Mouse (Mus musculus): ENCODE results near the gene Slc32a1. TPM values are rescaled to one million over a fixed set of nuclear protein-coding genes. Genes with fewer than 3 reads are reported as not detected.

Slc32a1 gene
- polyA plus RNA-seq, 1 experiment from 2014 or later, result not detected

GRCm38 (mm10) chr2:158590495-158590894 is 20.1 kb upstream of the Slc32a1 start:
- no peaks in the 10 kb centered on the region for H3K27me3 ChIP-seq (ENCODE audit: control insufficient read depth, insufficient read depth, low read length)
- H3K9me3 ChIP-seq (ENCODE audit: control insufficient read depth, low read length), result no peaks in the 10 kb centered on the region
- DNase-seq (ENCODE audit: low spot score), result no peak
- H3K4me1 ChIP-seq (ENCODE audit: control insufficient read depth, insufficient read depth, low read length), result peaks cover 7% of the 10 kb centered on the region; the same call in 1 of the 2 replicates
- no peak for ATAC-seq (ENCODE audit: insufficient number of reproducible peaks, low FRiP score, low TSS enrichment, low read depth)
- H3K9ac ChIP-seq (ENCODE audit: low read length), result no peak overlapping the region
- no peak overlapping the region for H3K27ac ChIP-seq (replicated peaks; ENCODE audit: low read depth, low read length)
- no peak overlapping the region for H3K4me3 ChIP-seq (ENCODE audit: low read depth, low read length)
- 57% methylated on average over 3 of the region's 3 CpGs for WGBS
- H3K4me2 ChIP-seq (ENCODE audit: low read depth, severe bottlenecking), result no peak overlapping the region
- no peaks in the 10 kb centered on the region for H3K36me3 ChIP-seq (ENCODE audit: control insufficient read depth, insufficient read depth, low read length)

GRCm38 (mm10) chr2:158591286-158591685 is 19.3 kb upstream of the Slc32a1 start:
- H3K27me3 ChIP-seq (ENCODE audit: control insufficient read depth, insufficient read depth, low read length), result no peaks in the 10 kb centered on the region
- H3K9ac ChIP-seq (ENCODE audit: low read length), result no peak overlapping the region
- H3K27ac ChIP-seq (replicated peaks; ENCODE audit: low read depth, low read length), result no peak overlapping the region
- H3K4me3 ChIP-seq (ENCODE audit: low read depth, low read length), result no peak overlapping the region
- H3K9me3 ChIP-seq (ENCODE audit: control insufficient read depth, low read length), result no peaks in the 10 kb centered on the region
- no peak overlapping the region for H3K4me2 ChIP-seq (ENCODE audit: low read depth, severe bottlenecking)
- H3K4me1 ChIP-seq (ENCODE audit: control insufficient read depth, insufficient read depth, low read length), result peaks cover 7% of the 10 kb centered on the region; the same call in 1 of the 2 replicates
- WGBS, result 42% methylated on average over 5 of the region's 5 CpGs
- ATAC-seq (ENCODE audit: insufficient number of reproducible peaks, low FRiP score, low TSS enrichment, low read depth) (no peak), DNase-seq (ENCODE audit: low spot score) (no peak)
- H3K36me3 ChIP-seq (ENCODE audit: control insufficient read depth, insufficient read depth, low read length), result no peaks in the 10 kb centered on the region

GRCm38 (mm10) chr2:158593371-158593770 is 17.2 kb upstream of the Slc32a1 start:
- WGBS, result 85% methylated on average over 4 of the region's 4 CpGs
- no peak for DNase-seq (ENCODE audit: low spot score)
- Histone ChIP-seq H3K4me1 (ENCODE audit: control insufficient read depth, insufficient read depth, low read length) (peaks cover 7% of the 10 kb centered on the region; the same call in 1 of the 2 replicates), H3K9ac (ENCODE audit: low read length) (no peak overlapping the region), H3K9me3 (ENCODE audit: control insufficient read depth, low read length) (no peaks in the 10 kb centered on the region), H3K4me2 (ENCODE audit: low read depth, severe bottlenecking) (no peak overlapping the region), H3K36me3 (ENCODE audit: control insufficient read depth, insufficient read depth, low read length) (no peaks in the 10 kb centered on the region), H3K27ac (replicated peaks; ENCODE audit: low read depth, low read length) (no peak overlapping the region), H3K4me3 (ENCODE audit: low read depth, low read length) (no peak overlapping the region), H3K27me3 (ENCODE audit: control insufficient read depth, insufficient read depth, low read length) (peaks cover 3% of the 10 kb centered on the region; the same call in 1 of the 2 replicates)
- ATAC-seq (ENCODE audit: insufficient number of reproducible peaks, low FRiP score, low TSS enrichment, low read depth), result no peak

GRCm38 (mm10) chr2:158595103-158595502 is 15.5 kb upstream of the Slc32a1 start:
- no peaks in the 10 kb centered on the region for H3K36me3 ChIP-seq (ENCODE audit: control insufficient read depth, insufficient read depth, low read length)
- no peak overlapping the region for H3K9ac ChIP-seq (ENCODE audit: low read length)
- no peak overlapping the region for H3K27ac ChIP-seq (replicated peaks; ENCODE audit: low read depth, low read length)
- H3K4me3 ChIP-seq (ENCODE audit: low read depth, low read length), result no peak overlapping the region
- H3K9me3 ChIP-seq (ENCODE audit: control insufficient read depth, low read length), result no peaks in the 10 kb centered on the region
- H3K4me1 ChIP-seq (ENCODE audit: control insufficient read depth, insufficient read depth, low read length), result peaks cover 7% of the 10 kb centered on the region; the same call in 1 of the 2 replicates
- H3K27me3 ChIP-seq (ENCODE audit: control insufficient read depth, insufficient read depth, low read length), result peaks cover 3% of the 10 kb centered on the region; the same call in 1 of the 2 replicates
- no peak overlapping the region for H3K4me2 ChIP-seq (ENCODE audit: low read depth, severe bottlenecking)
- DNase-seq (ENCODE audit: low spot score), result peak; percentile 81
- ATAC-seq (ENCODE audit: insufficient number of reproducible peaks, low FRiP score, low TSS enrichment, low read depth), result no peak
- WGBS, result 1% methylated on average over 12 of the region's 12 CpGs

- no peak overlapping the region for H3K27ac ChIP-seq (replicated peaks; ENCODE audit: low read depth, low read length)
- H3K9me3 ChIP-seq (ENCODE audit: control insufficient read depth, low read length), result no peaks in the 10 kb centered on the region
- H3K36me3 ChIP-seq (ENCODE audit: control insufficient read depth, insufficient read depth, low read length), result no peaks in the 10 kb centered on the region
- peaks cover 3% of the 10 kb centered on the region; the same call in 1 of the 2 replicates for H3K27me3 ChIP-seq (ENCODE audit: control insufficient read depth, insufficient read depth, low read length)
- no peak overlapping the region for H3K4me3 ChIP-seq (ENCODE audit: low read depth, low read length)
- H3K4me2 ChIP-seq (ENCODE audit: low read depth, severe bottlenecking), result no peak overlapping the region
- no peak for ATAC-seq (ENCODE audit: insufficient number of reproducible peaks, low FRiP score, low TSS enrichment, low read depth)
- no peak overlapping the region for H3K9ac ChIP-seq (ENCODE audit: low read length)
- WGBS, result 37% methylated on average over 7 of the region's 7 CpGs
- DNase-seq (ENCODE audit: low spot score), result no peak
- H3K4me1 ChIP-seq (ENCODE audit: control insufficient read depth, insufficient read depth, low read length), result peaks cover 7% of the 10 kb centered on the region; the same call in 1 of the 2 replicates
Observed at GRCm38 (mm10) chr2:158595577-158595976, 15.0 kb upstream of the Slc32a1 start.

GRCm38 (mm10) chr2:158596803-158597202 is 13.8 kb upstream of the Slc32a1 start:
- Histone ChIP-seq H3K4me3 (ENCODE audit: low read depth, low read length) (no peak overlapping the region), H3K27me3 (ENCODE audit: control insufficient read depth, insufficient read depth, low read length) (peaks cover 6% of the 10 kb centered on the region; the same call in 1 of the 2 replicates), H3K27ac (replicated peaks; ENCODE audit: low read depth, low read length) (no peak overlapping the region), H3K9me3 (ENCODE audit: control insufficient read depth, low read length) (no peaks in the 10 kb centered on the region), H3K36me3 (ENCODE audit: control insufficient read depth, insufficient read depth, low read length) (no peaks in the 10 kb centered on the region), H3K4me2 (ENCODE audit: low read depth, severe bottlenecking) (no peak overlapping the region), H3K9ac (ENCODE audit: low read length) (no peak overlapping the region), H3K4me1 (ENCODE audit: control insufficient read depth, insufficient read depth, low read length) (peaks cover 7% of the 10 kb centered on the region; the same call in 1 of the 2 replicates)
- 67% methylated on average over 1 of the region's 1 CpGs for WGBS
- DNase-seq (ENCODE audit: low spot score), result no peak
- ATAC-seq (ENCODE audit: insufficient number of reproducible peaks, low FRiP score, low TSS enrichment, low read depth), result no peak

GRCm38 (mm10) chr2:158600517-158600916 is 10.1 kb upstream of the Slc32a1 start:
- peaks cover 3% of the 10 kb centered on the region; the same call in 1 of the 2 replicates for H3K4me1 ChIP-seq (ENCODE audit: control insufficient read depth, insufficient read depth, low read length)
- no peak overlapping the region for H3K9ac ChIP-seq (ENCODE audit: low read length)
- peaks cover 11% of the 10 kb centered on the region; the same call in 1 of the 2 replicates for H3K27me3 ChIP-seq (ENCODE audit: control insufficient read depth, insufficient read depth, low read length)
- H3K27ac ChIP-seq (replicated peaks; ENCODE audit: low read depth, low read length), result no peak overlapping the region
- H3K4me3 ChIP-seq (ENCODE audit: low read depth, low read length), result no peak overlapping the region
- no peak overlapping the region for H3K4me2 ChIP-seq (ENCODE audit: low read depth, severe bottlenecking)
- H3K36me3 ChIP-seq (ENCODE audit: control insufficient read depth, insufficient read depth, low read length), result no peaks in the 10 kb centered on the region
- ATAC-seq (ENCODE audit: insufficient number of reproducible peaks, low FRiP score, low TSS enrichment, low read depth) (no peak), DNase-seq (ENCODE audit: low spot score) (no peak)
- 43% methylated on average over 3 of the region's 3 CpGs for WGBS
- H3K9me3 ChIP-seq (ENCODE audit: control insufficient read depth, low read length), result no peaks in the 10 kb centered on the region

- DNase-seq (ENCODE audit: low spot score) (no peak), ATAC-seq (ENCODE audit: insufficient number of reproducible peaks, low FRiP score, low TSS enrichment, low read depth) (no peak)
- H3K36me3 ChIP-seq (ENCODE audit: control insufficient read depth, insufficient read depth, low read length), result no peaks in the 10 kb centered on the region
- H3K27ac ChIP-seq (replicated peaks; ENCODE audit: low read depth, low read length), result no peak overlapping the region
- H3K9ac ChIP-seq (ENCODE audit: low read length), result no peak overlapping the region
- H3K4me3 ChIP-seq (ENCODE audit: low read depth, low read length), result no peak overlapping the region
- peaks cover 3% of the 10 kb centered on the region; the same call in 1 of the 2 replicates for H3K4me1 ChIP-seq (ENCODE audit: control insufficient read depth, insufficient read depth, low read length)
- H3K27me3 ChIP-seq (ENCODE audit: control insufficient read depth, insufficient read depth, low read length), result peaks cover 13% of the 10 kb centered on the region; the same call in 1 of the 2 replicates
- H3K4me2 ChIP-seq (ENCODE audit: low read depth, severe bottlenecking), result no peak overlapping the region
- H3K9me3 ChIP-seq (ENCODE audit: control insufficient read depth, low read length), result no peaks in the 10 kb centered on the region
- WGBS, result 92% methylated on average over 1 of the region's 1 CpGs
Observed at GRCm38 (mm10) chr2:158601326-158601725, 9.2 kb upstream of the Slc32a1 start.

- H3K27me3 ChIP-seq (ENCODE audit: control insufficient read depth, insufficient read depth, low read length), result peaks cover 24% of the 10 kb centered on the region
- H3K9ac ChIP-seq (ENCODE audit: low read length), result no peak overlapping the region
- ATAC-seq (ENCODE audit: insufficient number of reproducible peaks, low FRiP score, low TSS enrichment, low read depth) (no peak), DNase-seq (ENCODE audit: low spot score) (no peak)
- H3K9me3 ChIP-seq (ENCODE audit: control insufficient read depth, low read length), result no peaks in the 10 kb centered on the region
- 16% methylated on average over 15 of the region's 15 CpGs for WGBS
- no peak overlapping the region for H3K27ac ChIP-seq (replicated peaks; ENCODE audit: low read depth, low read length)
- no peak overlapping the region for H3K4me2 ChIP-seq (ENCODE audit: low read depth, severe bottlenecking)
- no peaks in the 10 kb centered on the region for H3K36me3 ChIP-seq (ENCODE audit: control insufficient read depth, insufficient read depth, low read length)
- no peak overlapping the region for H3K4me3 ChIP-seq (ENCODE audit: low read depth, low read length)
- peaks cover 3% of the 10 kb centered on the region; the same call in 1 of the 2 replicates for H3K4me1 ChIP-seq (ENCODE audit: control insufficient read depth, insufficient read depth, low read length)
Observed at GRCm38 (mm10) chr2:158602663-158603062, 7.9 kb upstream of the Slc32a1 start.

Data from limb, embryonic 11.5 days (tissue).